Mouse (Mus musculus) myocyte (in vitro differentiated cells): ENCODE measurements at regions not wholly inside any gene's neighbourhood (a gene's known extent, or its start where the extent isn't known, plus 50 kb on each side); places are given as distances from the start of the nearest gene placed in this dataset.

Experiments used
- CEBPB ChIP-seq: IDR thresholded peaks from 2 replicates; pipeline ENCODE4 v1.6.1; 2011; ENCODE audit warnings: mild to moderate bottlenecking, moderate library complexity; ENCODE audit not compliant: poor library complexity, insufficient read depth, severe bottlenecking
- E2F4 ChIP-seq: IDR thresholded peaks from one replicate; pipeline ENCODE4 v1.6.1; 2011; ENCODE audit warnings: mild to moderate bottlenecking, control low read depth, moderate library complexity; ENCODE audit not compliant: insufficient read depth
- POLR2A ChIP-seq: IDR thresholded peaks from one replicate; pipeline ENCODE4 v1.6.1; 2011; ENCODE audit warnings: low read depth, mild to moderate bottlenecking, control low read depth, moderate library complexity; ENCODE audit not compliant: insufficient read length
- POLR2AphosphoS2 ChIP-seq: IDR thresholded peaks from one replicate; pipeline ENCODE4 v1.6.1; 2011; ENCODE audit warnings: low read depth, control low read depth; ENCODE audit not compliant: insufficient read length
- REST ChIP-seq: IDR thresholded peaks from one replicate; pipeline ENCODE4 v1.6.1; 2011; ENCODE audit warnings: mild to moderate bottlenecking, control low read depth, moderate library complexity; ENCODE audit not compliant: insufficient read depth, insufficient read length
- TCF3 ChIP-seq: IDR thresholded peaks from one replicate; pipeline ENCODE4 v1.6.1; 2011; ENCODE audit warnings: low read depth, control low read depth; ENCODE audit not compliant: insufficient read length
- USF1 ChIP-seq: IDR thresholded peaks from one replicate; pipeline ENCODE4 v1.6.1; 2011; ENCODE audit warnings: low read depth, mild to moderate bottlenecking, control low read depth, moderate library complexity

DNA sequence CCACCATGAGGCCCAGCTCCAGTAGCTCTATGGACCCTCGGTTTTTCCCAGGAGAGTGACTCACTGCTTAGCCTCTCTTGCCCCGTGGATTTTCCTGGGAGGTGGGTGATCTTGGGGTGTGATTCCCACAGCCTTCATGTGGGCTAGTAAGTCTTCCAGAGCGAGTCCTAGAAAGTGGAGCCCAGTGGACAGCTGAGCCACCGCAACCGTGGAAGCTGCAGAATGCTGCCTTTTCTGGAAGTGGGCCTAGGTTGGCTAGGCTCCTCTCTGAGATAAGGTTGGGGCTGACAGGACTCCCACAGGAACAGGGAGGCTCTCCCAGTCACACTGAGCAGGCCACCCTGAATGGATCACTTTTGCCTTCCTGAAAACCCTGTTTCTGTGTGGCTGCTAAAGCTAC is 69.9 kb downstream of the Gm5294 start:
- no peak for TF ChIP-seq TCF3
- TF ChIP-seq POLR2A, result no peak
- no peak for TF ChIP-seq POLR2AphosphoS2
- TF ChIP-seq E2F4, result no peak
- no peak for TF ChIP-seq USF1
- no peak for TF ChIP-seq REST
- no peak for TF ChIP-seq CEBPB
